Mouse (Mus musculus) frontal cortex, postnatal 36 days (tissue): ENCODE measurements around the gene Npepl1.

Experiments used
- DNase-seq, 2 experiments: peaks; one replicate each; pipeline ENCODE4 v3.0.0; 2022; ENCODE audit warnings: low spot score in 2 of 2

Gene Npepl1

DNA sequence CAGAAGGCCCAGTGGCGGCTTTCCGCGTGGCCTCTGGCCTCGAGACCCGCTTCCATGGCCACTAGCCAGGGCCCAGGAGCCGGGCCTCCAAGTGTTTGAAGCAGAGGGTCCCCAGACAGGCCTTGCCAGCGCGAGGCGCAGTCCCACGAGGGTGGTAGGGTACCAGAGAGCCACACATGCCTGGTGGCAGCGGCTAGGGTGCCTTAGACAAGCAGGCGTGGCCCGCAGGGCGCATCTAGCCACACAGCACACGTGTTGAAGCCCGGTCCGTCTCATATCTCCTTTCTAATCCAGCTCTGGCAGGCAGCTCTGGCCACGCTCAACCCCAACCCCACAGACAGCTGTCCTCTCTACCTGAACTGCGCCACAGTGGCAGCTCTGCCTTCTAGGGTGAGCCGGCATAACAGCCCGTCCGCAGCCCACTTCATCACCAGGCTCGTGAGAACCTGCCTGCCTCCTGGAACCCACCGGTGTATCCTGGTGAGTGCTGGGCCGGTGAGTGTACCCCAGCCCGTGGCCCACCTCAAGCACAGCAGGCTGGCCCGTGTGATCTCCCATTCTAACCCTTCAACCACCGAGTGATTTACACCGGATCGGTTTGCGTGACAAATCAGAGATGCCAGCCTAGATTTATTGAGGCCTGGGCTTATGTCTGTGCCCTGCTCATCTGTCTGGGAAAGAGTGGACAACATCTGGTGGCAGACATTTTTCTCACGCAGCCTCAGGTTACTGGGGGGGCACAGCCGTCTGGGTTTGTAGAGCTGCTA lies 817 bp downstream of the Npepl1 start:
- DNase-seq, result no peak

DNA sequence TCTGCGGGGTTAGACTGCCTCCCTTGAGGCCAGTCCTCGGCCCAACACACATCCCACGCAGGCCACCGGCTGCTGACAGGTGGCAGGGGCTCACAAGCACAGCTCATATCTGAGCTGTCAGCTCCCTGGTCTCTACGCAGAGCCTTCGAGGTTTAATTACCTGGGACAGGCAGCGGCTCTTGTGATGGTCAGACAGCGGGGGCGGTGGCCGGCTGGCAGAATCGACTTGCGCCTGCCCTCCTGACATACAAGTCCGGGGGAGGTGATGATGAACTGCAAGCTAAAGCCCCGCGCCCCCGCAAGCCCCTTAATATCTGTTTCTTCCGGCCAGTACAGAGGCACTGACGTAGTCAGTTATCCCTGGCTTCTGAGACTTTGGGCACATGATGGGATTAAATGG lies 2.8 kb downstream of the Npepl1 start:
- no peak for DNase-seq

DNA sequence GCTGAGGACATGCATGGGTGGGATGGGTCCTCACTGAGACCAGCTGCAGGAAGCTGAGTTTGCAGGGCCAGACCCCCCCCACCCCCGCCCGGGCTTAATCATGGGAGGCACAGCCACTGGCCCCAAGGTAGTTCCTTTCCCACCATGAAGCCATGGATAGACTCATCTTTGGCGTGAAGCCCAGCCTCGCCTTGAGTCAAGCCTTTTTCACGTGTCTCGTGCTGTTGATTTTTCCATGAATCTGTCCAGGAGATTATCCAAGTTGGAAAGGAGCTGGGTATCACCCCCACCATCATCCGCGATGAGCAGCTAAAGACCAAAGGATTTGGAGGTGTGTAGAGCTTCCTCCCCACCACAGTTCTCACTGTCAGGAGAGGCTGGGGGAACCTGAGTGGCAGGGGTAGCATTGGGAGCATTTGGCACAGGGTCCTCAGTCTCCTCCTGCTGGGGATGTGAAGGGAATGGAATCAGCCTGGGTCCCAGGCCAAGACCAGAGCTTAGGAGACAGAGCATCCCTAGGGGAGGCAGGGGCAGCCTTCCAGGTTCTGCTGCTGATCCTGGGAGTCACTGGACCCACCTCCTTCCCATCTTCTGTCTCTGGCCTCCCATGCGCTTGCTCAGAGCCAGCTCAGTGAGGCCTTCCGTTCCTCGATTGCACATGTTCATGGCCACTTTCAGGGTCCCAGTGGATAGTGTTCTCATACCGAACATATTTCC lies 4.2 kb downstream of the Npepl1 start:
- no peak for DNase-seq

DNA sequence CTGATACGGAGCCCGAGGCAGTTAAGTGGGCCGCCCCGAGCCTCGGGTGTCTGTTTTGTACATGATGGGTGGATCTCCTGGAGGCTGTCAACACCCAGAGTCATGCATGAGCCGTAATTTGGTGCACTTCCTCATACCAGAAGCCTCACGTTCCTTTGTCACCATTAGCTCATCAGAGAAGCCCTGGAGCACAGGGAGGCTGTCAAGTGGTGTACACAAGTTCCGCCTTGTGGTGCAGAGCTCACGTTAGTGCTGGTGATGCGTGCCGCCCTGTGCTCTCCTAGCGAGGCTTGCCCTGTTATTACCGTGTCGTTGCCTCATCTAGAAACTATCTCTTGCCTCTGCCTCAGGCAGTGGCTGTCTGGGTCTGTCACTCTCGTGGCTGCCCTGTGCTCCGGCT lies 6.8 kb downstream of the Npepl1 start:
- no peak for DNase-seq

DNA sequence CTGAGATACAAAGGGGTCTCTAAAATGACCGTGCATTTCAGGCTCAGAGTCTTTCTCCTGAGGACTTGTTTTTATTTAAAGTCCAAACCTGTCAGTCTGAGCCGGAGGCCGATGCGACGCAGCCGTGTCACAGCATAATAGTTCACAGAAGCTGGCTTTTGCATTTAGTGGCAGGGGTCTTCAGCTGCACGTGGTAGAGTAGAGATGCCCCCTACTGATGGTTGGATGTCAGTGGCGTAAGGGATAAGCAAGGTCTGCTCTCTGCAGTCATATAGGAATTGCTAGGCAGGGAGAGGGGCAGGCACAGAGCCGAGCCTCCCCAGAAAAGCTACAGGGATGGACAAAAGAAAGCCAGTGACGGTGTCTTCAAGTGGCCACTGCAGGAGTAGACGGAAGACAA lies 8.0 kb downstream of the Npepl1 start:
- no peak for DNase-seq

DNA sequence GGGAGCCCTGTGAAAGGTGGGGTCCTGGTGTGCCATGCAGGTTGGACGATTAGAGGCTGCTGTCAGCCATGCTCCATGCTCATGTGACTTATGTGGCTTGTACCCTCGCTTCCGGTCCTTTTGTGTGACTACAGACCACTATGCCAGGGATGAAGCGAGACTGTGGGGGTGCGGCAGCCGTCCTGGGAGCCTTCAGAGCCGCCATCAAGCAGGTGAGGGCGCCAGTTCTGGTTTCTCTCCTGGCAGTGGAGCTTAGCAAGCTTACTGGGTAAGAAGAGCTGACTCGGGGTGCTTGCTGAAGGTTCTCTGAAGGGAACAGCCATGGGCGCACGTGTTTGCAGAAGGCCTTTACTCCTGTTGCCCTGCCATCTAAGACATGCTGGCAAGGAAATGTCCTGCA lies 9.1 kb downstream of the Npepl1 start:
- DNase-seq, result no peak

DNA sequence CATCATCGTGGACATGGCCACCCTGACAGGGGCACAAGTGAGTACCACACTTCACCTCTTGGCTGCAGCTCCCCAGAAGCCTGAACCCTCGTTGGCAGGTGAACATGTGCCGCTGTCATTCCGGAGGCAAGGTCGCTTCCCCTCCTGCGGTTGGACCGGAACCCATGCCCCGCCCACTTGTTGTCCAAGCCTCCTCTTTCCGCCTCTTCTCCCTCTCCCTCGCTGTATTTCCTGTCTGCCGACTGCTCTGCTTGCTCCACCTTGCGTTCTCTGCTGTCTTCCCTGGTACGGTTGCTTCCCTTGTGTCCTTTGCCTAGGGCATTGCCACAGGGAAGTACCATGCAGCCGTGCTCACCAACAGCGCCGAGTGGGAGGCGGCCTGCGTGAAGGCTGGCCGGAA lies 10.5 kb downstream of the Npepl1 start:
- no peak for DNase-seq

DNA sequence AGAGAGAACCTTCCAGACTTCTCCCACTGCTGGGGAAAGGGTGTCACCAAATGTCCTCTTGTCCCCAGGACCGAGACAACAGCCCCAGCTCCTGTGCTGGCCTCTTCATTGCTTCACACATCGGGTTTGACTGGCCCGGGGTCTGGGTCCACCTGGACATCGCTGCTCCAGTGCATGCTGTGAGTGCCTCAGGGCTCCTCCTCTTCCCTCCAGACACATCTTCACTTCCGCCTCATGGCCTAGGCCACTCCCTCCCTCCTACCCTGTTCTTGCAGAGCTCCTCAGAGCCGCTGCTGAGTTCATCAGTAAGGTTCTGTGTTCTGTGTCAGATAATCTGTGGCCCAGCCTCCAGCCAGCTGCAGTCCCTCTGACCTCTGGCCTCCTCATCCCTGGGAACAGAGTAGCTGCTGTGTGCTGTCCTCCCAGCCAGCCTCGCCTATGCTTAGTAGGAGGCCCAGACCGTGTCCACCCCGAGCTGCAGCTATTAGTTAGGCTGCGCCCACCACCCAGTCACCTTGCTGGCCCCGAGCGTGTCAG lies 11.3 kb downstream of the Npepl1 start:
- no peak for DNase-seq

DNA sequence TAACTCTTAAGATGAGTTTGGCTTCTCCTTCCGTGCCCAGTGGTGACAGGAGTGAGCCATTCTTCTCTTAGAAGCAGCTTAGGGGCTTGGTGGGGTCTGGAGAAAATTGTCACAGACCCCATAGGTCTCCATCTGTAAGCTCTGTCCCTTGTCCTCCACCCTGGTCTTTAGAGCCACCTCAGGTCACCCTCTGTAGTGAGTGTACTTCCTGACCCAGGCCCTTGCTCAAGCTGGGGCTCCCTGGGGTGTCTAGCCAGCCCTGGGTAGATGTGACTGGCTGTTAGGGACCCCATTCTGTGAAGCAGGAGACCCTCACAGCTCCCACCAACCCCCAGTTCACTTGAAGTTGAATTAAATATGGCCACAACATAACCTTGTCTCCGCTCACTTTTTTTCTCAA lies 12.2 kb downstream of the Npepl1 start:
- DNase-seq, result no peak

DNA sequence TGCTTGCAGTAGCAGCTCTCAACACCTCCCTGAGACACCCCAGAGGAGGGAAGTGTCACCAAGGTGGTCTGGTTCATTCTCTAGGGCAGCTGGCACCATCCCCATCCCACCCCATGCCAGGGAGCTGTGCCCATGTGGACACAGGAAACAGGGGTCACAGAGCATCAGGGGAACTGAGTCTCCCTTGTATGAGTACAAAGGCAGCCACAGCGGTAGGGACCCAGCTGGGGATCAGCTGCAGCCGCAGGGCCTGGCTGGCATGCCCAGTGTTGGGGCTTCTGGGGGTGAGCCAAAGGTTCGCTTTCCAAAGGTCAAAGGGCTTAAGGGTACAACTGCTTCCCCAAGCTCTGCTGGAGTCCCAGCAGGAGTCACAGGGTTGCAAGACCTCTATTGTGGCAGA lies 13.6 kb downstream of the Npepl1 start:
- no peak for DNase-seq

DNA sequence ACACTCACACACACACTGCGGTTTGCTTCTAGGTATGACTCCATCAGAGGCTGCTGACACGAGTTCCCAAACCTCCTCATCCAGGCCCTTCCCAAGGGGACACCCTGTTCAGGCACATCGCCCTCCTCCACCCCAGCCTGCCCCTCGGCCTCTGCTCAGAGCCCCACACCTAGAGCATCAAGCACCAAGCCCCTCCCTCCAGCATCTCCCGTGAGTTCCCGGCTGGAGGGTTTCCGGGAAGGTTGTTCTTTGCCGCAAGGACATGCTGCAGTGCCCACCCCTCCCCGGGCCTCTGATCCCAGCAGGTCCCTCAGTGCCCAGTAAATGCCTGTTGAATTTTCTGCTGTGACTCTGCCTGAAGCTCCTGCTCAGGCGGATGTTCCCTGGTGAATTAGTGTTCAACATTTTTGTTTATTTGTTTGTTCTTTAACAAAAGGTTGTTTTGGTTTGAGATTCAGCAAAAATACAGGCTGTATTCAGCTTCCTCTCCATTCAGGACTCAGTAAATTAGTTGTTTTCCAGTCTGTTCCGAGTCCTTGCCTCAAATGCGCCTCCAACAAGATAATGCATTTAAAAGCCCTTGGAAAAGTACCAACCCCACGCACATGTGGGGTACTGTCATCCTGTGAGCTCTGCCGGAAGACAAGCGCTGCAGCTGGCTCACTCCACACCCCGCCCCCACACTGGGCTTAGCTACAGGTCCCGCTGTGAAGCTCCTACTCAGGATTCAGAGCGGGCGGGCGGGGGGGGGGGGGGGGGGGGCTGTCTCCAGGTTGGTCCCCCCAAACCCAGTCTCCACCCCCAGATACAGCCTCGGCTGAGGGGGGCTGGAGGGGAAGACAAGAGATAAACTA lies 16.6 kb downstream of the Npepl1 start:
- DNase-seq, result peak; percentile 75 to 81

DNA sequence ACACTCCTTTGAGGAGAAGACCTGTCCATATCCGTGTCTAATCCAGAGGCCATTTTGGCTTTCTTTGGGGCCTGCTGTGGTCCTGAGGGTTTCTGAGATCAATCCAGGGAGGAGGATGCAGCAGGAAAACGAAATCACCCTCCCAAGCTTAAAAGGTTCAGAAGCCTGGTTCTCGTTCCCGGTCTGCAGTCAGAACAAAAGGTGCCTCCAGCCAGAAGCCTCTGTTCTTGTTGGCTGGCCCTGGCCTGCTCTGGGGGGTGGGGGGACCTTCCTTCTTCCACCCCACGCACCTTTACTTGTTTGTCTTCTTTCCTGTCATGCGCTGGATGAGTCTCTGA lies 17.2 kb downstream of the Npepl1 start:
- DNase-seq, result no peak

DNA sequence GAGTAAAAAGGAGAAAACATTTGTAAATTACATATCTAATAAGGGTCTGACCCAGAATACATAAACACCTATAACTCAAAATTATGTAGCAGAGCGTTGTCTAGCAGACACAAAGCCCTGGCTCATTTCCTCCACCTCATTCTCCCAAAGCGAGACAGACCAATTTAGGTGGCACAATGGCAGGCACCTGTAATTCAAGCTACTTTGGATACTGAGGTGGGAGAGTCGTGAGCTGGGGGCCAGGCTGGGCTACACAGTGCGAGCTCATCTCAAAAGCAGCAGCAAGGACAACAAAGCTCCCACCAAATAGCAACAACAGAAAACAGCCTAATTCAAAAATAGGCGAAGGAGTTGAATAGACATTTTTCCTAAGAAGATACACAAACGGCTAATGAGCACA lies 18.8 kb downstream of the Npepl1 start:
- no peak for DNase-seq

DNA sequence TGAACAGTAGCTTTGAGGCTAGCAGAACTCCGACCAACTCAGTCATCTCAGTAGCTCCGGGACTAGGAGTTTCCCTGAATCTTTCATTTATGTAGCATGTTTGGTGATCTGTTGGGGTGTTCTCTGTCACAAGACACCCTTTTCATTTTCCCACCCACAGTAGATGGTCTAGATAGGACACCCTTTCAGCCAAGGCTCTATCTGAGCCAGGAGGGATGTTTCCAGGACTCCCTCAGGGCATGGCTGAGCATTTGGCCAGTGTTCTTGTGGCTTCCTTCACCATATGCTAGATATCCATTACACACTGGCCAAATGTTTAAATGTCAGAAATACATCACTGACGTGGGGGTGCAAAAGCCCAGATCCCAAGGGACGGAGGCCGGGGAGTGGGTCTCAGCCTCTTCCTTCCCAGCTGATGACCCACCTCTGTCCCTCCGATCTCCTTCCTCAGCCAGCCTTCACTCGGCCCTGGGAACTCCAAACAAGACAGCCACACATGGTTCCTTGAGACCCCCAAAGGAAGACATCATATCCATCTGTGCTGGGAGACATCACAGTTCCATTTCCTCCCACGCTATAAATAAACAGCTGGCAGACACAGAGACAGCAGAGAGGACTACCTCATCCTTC lies 20.4 kb downstream of the Npepl1 start:
- no peak for DNase-seq

DNA sequence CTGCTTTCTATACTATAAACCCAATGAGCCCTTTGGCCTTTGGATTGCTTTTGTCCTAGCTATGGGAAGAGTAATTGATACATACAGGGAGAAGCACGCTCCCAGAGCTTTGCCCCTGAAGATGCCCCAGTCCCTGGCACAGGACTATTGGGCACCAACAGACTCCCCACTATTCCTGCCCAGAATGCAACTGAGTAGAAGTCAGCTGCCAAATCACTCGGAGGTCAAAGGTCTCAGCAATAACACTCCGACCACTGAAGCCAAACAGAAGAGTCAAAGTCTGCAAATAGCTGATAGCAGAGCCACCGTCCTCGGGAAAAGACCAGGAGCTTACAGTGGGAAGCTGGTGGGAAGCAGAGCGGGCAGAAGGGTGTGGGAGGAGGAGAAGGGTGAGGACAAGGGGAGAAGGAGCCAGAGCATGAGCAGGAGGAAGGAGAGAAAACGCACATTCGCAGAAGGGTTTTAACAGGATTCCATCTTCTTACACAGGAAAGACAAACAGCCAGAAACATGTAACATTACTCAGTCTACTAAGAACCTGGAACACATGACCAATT lies 22.3 kb downstream of the Npepl1 start:
- no peak for DNase-seq

DNA sequence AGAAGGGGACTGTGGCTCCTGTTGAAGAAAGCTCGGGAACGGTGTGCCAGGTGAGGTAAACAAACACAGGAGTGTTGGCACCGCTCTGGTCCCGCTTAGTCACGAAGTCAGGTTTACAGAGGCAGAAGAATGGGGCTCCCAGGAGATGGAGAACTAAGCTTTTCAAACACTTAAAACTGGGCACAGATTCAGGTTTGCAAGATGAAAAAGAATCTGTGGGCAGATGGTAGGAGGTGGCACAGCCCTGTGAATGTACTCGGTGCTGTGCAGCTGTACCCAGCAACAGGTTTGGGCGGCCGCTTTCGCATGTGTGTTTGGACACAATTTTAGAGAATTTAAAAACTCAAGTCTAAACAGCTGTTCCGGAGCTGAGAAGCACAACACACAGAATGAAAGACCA lies 48.9 kb downstream of the Npepl1 start:
- peak; percentile 50 to 77 for DNase-seq

DNA sequence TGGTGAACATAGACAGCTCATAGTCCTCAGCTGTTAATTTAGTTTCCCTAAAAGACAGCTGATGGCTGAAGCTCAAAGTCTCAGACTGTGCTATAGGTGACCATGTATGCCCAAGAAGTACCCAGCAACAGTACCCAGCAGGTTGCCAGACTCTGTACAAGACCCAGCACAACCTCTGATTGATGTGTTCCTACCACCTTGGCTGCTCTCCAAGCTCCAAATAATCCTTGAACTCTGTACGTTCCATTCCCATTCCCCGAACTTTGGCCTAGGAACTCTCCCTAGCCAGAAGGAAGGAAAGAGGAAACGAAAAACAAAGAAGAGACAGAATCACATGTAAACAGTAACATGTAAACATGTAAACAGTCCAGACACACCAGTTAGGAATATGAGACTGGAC lies 50.3 kb downstream of the Npepl1 start:
- DNase-seq, result no peak
